Mouse (Mus musculus): ENCODE measurements around the gene Ranbp9.

Gene Ranbp9

DNA sequence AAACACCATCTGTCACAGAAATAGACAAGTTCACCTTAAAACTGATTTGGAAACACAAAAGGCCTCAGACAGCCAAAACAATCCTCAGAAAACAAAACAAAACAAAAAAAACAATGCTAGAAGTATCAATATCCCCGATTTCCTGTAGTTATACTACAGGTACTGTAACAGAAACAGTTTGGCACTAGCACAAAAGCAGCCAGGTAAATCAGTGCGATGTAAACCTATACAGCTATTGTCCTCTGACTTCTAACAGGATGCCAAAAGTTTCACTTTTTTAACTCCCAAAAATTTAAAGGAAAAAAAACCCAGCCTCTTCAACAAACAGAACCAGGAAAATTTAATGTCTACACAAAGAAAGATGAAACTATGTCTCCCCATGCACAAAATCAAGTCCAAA is 28.9 kb downstream of the Ranbp9 start:
- DNase-seq (ENCODE audit: low spot score in 2 of 2), result no peak

DNA sequence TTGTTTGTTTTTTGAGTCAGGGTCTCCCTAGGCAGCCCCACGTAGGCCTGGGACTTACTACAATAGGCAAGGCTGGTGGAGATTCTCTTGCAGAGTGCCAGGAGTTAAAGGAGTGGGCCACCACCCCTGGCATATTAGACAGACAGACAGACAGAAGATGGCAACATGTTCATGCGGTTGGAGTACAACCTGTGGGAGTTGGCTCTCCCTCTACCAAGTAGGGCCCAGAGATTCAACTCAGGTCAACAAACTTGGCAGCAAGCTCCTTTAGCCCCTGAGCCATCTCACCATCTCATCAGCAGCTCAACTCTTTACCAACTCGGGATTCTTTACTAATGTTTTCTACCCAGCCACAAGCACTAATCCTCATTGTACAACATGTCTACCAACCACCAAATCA is 30.4 kb downstream of the Ranbp9 start:
- no peak for DNase-seq (ENCODE audit: low spot score in 2 of 2)

DNA sequence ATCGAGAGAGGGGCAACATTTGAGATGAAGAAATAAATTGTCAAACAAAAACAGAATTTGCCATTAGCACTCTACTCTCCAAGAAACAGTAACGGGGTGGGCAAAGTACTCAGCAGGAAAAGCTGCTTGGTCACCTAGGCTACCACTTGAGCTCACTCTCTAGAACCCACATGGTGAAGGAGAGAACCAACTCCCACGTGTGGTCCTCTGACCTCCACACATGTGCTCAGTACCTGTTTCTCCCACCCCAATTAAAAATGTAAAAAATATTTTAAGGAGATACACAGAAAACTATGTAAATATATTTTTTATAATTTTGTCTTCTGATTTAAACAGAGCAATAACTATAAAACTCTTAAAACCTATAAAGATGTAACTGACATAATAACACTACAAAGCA is 33.4 kb downstream of the Ranbp9 start:
- no peak for DNase-seq (ENCODE audit: low spot score in 2 of 2)

DNA sequence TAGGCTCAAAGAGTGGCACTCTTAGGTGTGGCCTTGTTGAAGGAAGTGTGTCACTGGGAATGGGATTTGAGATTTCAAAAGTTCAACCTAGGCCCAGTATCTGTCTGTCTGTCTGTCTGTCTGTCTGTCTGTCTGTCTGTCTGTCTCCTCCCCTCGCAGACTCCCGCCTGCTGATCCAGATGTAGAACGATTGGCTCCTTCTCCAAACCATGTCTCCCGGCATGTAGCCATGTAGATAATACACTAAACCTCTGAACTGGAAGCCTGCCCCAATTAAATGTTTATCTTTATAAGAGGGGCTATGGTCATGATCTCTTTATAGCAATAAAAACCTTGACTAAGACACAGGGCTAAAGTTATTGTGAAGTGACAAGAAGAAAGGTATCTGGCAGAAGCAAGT is 35.3 kb downstream of the Ranbp9 start:
- DNase-seq (ENCODE audit: low spot score in 2 of 2), result no peak

DNA sequence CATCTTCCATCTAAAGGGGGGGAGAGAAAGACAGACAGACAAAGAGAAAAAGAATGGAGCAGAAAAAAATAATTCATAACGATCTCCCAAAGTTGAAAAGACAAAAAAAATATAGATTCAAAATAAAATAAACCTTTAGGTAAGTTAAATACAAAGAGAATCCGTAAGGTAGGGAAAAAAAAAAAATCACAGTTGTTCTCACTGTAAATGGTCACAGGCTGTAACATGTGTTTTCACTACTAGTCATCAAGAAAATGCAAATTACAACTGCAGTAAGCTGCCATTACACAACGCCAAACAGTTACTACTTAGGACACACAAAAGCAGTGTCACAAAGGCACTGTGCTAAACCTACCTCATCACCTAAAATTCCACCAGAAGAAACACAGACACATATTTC is 36.4 kb downstream of the Ranbp9 start:
- no peak for DNase-seq (ENCODE audit: low spot score in 2 of 2)

DNA sequence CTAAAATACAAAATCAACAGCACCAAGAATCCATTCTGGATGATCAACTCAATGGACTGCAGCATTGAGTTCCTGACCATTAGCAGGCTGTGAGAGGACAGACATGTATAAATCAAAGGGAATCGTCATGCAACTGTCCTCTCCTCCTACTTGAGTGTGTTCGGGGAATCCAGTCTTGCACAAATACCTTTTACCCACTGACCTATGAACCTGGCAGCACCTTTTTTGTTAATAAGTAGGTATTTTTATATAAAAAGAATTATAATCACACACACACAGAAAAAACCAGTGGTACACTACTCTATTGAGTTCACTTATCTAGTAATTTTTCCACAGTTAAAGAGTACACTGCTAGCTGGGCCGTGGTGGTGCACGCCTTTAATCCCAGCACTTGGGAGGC is 37.4 kb downstream of the Ranbp9 start:
- no peak for DNase-seq (ENCODE audit: low spot score in 2 of 2)

DNA sequence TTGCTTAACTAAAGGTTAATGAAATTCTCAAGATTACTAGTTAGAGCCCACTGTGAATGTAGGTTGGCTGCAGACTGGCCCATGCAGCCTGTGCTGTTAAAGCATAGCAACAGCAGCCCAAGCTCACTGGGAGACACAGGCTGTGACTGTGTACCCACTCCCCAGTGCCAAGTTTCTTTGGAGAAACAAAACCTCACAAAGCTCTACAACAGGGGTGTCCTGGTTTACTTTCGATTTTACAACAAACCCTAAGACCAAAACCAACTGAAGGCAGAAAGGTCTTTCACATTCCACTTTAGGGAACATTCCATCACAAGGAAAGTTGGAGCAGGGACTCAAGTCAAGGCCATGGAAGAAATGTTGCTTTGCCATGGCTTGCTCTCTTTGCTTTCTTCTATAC is 38.5 kb downstream of the Ranbp9 start:
- DNase-seq (ENCODE audit: low spot score in 2 of 2), result no peak

DNA sequence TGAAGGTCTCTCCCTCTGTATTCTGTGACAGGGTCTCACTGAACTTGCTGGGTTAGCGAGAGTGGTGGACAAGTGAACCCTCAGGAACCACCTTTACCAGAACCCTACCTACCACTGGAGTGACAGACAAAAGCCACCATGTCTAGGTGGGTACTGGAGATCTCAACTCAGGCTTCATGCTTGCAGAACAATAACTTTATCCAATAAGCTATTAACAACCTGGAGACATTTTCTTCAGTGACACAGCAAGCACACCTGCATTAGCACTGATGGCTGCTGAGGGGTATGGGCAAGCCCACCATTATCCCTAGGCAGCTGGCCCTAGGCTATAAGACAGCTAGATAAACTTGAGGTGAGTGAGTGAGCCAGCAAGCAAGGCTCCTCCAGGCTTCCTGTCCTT is 40.7 kb downstream of the Ranbp9 start:
- no peak for DNase-seq (ENCODE audit: low spot score in 2 of 2)

DNA sequence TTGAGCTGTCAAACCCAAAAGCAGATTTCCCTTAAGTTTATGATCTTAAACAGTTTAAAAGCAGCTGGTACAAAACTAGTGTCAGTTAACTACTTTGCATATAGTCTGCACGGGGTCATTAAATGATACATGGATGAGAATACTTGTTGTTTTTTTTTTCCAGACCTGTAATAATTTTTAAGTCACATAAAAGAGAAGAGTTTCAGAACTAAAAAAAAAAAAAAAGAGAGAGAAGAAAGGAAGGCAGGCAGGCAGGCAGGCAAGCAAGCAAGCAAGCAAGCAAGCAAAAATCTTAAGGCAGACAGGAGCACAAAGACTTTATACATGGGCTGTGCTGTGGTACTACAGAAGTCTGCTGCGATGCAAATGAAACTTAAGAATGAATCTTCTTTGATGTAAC is 47.7 kb downstream of the Ranbp9 start:
- DNase-seq (ENCODE audit: low spot score in 2 of 2), result no peak

DNA sequence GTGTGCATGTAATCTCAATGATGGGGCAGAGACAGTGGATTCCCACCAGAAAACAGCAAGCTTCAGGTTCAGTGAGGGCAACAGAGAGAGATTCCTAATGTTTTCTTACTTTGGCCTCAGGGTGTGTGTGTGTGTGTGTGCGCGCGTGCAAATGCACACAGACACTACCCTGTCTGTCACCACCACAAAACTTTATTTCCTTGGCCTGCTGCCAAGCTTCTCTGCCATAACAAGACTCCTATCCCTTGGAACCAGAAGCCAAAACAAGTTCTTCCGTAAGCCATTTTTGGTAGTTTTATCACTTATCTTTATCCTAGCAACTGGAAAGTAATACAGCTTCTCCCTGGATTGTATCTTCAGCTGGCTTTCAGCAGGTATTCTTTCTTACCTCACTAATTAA is 52.6 kb downstream of the Ranbp9 start:
- DNase-seq (ENCODE audit: low spot score in 2 of 2), result no peak

DNA sequence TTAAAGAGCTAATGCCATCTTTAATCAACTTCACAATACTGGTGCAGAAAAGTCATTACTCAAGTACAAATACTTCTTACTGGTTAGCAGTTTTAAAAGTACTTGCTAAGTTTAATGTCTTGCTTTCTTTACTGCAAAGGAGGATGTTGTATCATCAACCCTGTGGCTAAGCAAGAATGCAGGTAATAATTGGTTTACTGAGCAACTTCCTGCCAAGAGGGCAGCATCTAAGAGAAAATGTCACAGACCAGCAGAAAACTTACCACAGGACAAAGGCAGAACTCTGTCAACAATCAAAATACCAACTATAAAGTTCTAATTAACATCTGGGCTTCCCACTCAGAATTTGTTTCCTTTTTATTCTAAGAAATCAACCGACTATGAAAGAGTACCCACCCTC is 65.8 kb downstream of the Ranbp9 start:
- no peak for DNase-seq (ENCODE audit: low spot score in 2 of 2)

DNA sequence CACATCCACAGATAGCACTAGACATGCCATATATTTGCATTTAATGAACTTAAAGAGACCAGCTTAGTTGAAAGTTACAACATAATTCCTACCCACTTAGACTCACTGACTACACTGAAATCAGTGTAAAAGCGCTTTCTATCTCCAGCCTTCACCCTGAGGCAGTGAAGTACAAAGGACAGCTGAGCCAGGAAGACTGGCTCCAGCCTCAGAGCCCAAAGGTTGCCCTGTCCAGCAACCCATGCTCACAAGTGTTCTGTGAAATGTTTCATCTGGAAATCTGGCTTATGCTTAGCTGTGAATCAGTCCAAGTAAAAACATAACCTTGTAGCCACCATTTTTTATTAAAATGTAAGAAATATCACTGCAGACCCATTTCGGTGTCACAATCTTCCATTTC is 67.5 kb downstream of the Ranbp9 start:
- no peak for DNase-seq (ENCODE audit: low spot score in 2 of 2)

DNA sequence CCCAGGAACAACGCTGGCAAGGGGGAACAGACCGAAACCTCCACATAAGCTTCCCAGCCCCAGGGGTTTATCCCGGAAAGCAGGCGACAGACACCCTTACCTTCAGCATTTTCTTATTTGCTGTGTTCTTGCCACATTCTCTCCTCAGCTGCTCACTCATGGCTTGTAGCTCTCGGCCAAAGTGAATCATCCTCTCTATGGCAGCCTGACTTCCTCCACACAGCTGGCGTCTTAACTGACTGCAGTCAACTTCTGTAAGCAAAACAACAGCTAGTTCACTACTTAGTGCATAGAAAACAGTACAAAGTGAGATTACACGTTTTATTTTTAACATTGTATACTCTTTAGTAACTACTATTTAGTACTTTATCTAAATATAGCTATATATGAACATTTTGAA is 68.8 kb downstream of the Ranbp9 start:
- no peak for DNase-seq (ENCODE audit: low spot score in 2 of 2)

DNA sequence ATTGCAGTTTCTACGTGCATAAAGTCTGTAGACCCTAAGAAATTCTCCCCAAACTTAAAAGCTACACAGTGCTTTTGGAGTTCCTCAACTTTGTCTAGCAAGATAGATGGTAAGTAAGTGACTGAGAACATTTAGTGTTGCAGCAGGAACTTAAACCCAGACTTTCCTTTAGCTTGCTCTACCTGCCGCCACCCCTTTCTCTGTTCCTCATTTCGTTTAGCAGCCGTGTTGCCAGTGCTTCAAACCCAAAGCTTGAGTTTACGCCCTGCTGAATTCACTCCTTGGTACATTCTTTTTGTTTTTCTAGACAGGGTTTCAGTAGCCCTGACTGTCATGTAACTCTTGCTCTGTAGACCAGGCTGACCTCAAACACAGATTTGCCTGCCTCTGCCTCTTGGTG is 81.5 kb downstream of the Ranbp9 start:
- DNase-seq (ENCODE audit: low spot score in 2 of 2), result no peak

DNA sequence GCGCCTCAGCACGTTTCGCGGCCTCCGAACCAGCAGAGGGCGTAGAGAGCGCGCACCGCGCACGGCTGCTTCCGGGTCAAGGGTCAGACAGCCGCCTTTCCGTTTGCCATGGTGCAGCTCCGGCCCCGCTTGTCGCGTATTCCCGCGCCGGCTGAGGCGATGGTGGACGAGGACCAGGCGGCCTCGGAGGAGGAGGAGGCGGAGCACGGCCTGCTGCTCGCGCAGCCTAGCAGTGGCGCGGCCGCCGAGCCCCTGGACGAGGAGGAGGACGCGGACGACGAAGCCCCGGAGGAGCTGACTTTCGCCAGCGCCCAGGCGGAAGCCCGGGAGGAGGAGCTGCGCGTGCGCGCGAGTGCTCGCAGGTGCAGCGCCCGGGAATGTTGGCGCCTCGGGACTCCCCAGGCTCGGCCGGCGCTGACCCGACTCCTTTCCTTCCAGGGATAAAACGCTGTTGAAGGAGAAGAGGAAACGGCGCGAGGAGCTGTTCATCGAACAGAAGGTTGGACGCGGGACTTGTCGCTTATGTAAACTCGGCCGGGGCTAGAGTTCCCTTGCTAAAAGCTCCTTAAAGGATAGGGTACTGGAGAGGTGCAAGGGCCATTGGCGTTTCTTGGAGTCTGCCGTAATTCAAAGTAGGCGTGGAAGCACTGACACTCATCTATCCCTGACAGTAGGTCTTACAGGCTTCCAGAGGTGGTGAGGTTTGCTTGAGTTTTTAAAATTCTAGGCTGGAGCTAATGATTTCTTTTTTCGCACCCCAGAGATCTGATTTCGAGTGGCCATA is 82.6 kb downstream of the Ranbp9 start, which contains the start of gene Nol7:
Gene Nol7 (plus strand): TSS at position 94 of the 784 bp plus-strand sequence.
- DNase-seq (ENCODE audit: low spot score in 2 of 2), result peak; percentile 93 to 95

DNA sequence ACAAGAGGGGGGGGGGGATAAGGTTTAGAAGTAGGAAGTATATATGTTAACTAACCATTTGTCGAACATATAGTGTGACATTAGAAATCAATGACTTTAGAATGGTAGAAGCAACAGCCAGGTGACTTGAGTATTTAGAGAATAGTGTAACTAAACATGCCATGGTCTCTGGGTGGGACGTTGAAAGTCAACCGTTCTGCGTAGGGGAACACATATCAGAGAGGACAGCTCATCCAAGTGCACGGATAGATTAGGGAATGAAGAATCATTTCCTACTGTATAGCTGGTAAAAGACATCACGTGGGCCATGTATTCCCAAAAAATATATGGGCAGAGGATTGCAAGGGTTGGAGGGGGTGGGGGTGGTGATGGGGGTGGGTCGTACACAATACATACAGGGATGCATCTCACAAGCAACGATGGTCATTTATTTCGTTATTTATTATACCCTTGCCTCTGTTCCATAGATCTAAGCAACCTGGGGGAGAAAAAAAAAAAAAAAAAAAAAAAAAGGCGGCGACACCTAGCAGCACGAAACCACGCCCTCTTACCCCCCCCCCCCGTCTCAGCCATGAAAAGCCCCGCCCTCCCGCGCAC is 83.3 kb downstream of the Ranbp9 start:
- DNase-seq (ENCODE audit: low spot score in 2 of 2), result no peak

DNA sequence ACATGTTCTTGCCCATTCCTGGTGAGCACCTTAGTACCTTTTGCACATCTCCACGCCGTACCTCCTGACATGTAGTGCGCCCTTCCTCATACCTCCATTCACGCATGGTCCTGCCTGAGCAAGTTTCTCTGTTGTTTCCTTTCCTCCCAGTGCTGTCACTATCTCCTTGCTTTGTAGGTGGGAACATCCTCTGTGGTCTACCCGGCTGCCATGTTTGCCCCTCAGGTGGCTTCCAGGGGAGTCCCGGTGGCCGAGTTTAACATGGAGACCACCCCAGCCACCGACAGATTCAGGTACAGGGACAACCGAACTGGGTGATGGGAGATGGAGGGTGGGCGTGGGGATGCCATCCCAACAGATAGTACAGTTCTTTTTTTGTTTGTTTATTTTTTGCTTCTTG is 95.8 kb downstream of the Ranbp9 start:
- no peak for DNase-seq (ENCODE audit: low spot score in 2 of 2)

DNA sequence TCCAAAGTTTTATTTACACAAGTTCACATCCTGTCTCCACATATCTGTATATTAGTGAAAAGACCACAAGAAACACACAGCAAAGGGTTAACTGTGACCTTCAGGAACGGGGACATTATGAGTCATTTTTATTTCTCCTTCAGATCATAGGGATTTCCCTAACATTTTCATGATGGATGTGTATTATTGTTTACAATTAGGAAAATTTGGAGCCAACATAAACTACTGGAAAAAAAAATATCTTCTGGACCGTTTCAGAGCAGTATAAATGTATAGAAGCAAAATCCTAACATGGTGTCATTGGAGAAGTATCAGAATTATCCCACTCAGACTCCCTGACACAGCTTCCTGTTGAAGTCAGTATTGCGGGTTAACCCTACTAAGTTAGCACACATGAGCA is 101.1 kb downstream of the Ranbp9 start:
- no peak for DNase-seq (ENCODE audit: low spot score in 2 of 2)

DNA sequence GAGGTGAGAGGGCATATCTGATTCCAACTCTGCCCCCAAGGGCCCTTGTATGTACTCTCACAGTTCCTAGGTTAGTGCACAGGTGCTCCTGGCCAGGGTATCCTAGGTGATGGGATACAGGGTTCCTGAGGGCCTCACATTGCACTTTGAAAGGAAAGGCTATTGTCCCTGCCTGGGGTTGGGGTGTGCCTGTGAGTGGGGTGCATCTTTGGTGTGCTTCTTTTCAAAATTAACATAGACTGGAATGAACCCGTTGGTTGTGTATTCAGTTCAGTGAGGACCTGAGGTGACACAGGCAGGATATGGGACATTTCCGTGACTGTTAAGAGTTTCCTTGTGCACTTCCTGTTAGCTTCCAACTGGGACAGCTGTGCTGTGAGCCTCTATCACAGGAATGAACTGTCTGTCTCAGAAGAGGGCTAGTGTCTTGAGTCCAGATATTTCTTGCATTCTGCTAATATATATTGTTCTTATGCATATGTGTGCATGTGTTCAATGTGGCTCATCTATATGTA is 106.1 kb downstream of the Ranbp9 start:
- no peak for DNase-seq (ENCODE audit: low spot score in 2 of 2)

DNA sequence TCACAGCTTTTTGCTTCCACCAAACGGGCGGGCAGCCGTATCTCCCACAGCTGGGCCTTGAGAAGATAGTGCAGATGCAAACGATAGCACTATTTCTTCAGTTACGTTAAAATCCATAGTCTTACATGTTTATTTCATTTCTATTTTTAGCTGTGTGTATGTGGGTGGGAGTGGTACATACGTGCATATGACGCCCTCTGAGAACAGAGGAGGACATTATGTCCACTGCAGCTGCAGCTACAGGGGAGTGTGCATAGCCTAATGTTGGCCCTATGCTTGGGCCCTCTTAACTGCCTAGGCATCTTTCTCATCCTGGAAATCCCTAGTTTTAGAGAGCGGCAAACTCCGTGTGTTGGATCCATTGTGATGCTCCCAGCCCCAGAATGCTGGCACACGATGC is 106.9 kb downstream of the Ranbp9 start:
- no peak for DNase-seq (ENCODE audit: low spot score in 2 of 2)

DNA sequence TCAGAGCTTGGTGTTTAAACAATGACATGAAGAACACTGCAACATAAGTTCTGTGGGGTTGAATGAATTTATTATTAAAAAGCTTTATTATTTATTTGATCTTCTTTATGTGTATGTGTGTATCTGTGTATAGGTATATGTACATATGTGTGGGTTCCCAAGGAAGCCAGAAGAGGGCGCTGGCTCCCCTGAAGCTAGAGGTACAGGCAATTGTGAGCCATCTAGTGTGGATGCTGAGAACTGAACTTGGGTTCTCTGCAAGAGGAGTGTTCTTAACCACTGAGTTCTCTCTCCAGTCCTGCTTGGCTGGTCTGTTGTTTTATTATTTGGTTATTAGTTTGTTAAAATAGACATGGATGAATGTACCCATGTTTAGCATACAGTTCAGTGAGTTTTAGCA is 108.2 kb downstream of the Ranbp9 start:
- no peak for DNase-seq (ENCODE audit: low spot score in 2 of 2)

DNA sequence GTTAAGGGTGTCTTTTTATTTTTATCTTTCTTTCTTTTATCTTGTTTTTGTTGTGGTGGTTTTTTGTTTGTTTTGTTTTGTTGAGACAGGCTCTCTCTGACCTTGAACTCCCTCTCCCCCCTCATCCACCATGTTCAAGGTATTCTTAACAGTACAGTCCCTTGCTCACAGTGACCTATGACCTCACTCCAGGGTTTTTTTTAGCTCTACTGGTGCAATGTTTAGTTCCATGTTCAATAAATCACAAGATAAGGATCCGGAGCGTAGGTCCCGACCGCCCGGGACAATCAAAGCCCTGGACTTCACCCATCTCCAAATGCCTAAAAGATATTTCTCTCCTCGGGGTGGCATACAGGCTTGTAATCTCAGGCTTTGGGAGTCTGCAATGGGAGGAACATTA is 111.0 kb downstream of the Ranbp9 start:
- DNase-seq (ENCODE audit: low spot score in 2 of 2), result no peak

DNA sequence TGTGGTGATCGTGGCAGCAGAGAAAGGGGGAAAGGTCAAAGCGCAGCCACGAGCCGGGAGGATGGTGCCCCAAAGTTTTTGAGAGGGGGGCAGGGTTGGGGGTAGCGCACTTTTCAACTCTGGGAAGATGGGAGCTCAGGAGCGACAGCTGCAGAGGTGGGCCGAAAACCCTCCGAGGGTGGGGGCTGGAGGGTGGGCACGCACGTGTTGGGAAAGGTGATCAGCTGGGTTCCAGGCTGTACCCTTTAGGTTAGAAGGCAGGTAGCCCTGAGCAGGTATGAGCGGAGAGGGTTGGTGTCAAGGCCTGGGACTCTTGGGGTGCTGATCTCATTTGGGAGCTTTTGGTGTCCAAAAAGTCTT is 115.3 kb downstream of the Ranbp9 start:
- DNase-seq (ENCODE audit: low spot score in 2 of 2), result no peak
